Mouse (Mus musculus) heart, postnatal 0 days (tissue): ENCODE data around the gene Fam241b. TPM values are rescaled to one million over a fixed set of nuclear protein-coding genes. Genes with fewer than 3 reads are reported as not detected.

Experiments used
- ATAC-seq: fragments of 200-750 bp; cut with Nextera tagmentation; 2 replicates; pipeline ENCODE4 v1.8.0; 2017; ENCODE audit warnings: low read depth, moderate number of reproducible peaks, moderate library complexity; ENCODE audit not compliant: insufficient read depth
- DNase-seq: peaks from one replicate; pipeline ENCODE4 v3.0.0-alpha.2; 2016; ENCODE audit warnings: low spot score
- H3K27ac ChIP-seq: fragments of 300-500 bp; sonication (generic); 2 replicates; pipeline ENCODE4 v1.5.1; 2014; ENCODE audit warnings: low read depth, mild to moderate bottlenecking
- H3K27me3 ChIP-seq: fragments of 300-500 bp; sonication (generic); 2 replicates; pipeline ENCODE4 v1.6.1; 2014; ENCODE audit warnings: low read length, mixed read lengths; ENCODE audit not compliant: control insufficient read depth, insufficient read depth
- H3K36me3 ChIP-seq: fragments of 300-500 bp; sonication (generic); replicated peaks from 2 replicates; pipeline ENCODE4 v1.6.1; 2014; ENCODE audit warnings: low read length, mixed read lengths; ENCODE audit not compliant: control insufficient read depth, insufficient read depth
- H3K4me1 ChIP-seq: fragments of 300-500 bp; sonication (generic); 2 replicates; pipeline ENCODE4 v1.6.1; 2014; ENCODE audit warnings: antibody characterized with exemption; ENCODE audit not compliant: control insufficient read depth, insufficient read depth
- H3K4me2 ChIP-seq: fragments of 300-500 bp; sonication (generic); 2 replicates; pipeline ENCODE4 v1.6.1; 2014; ENCODE audit warnings: low read depth, mild to moderate bottlenecking, low read length, moderate library complexity
- H3K4me3 ChIP-seq: fragments of 300-500 bp; sonication (generic); 2 replicates; pipeline ENCODE4 v1.5.1; 2014; ENCODE audit warnings: low read depth, low read length
- H3K9ac ChIP-seq: fragments of 300-500 bp; sonication (generic); replicated peaks from 2 replicates; pipeline ENCODE4 v1.6.1; 2014; ENCODE audit warnings: low read depth, low read length, mixed read lengths
- H3K9me3 ChIP-seq: fragments of 300-500 bp; sonication (generic); replicated peaks from 2 replicates; pipeline ENCODE4 v1.6.1; 2016; ENCODE audit warnings: low read length; ENCODE audit not compliant: control insufficient read depth
- CTCF ChIP-seq: IDR thresholded peaks from 2 replicates; pipeline ENCODE4 v1.5.1; 2016; ENCODE audit warnings: antibody characterized with exemption, control low read depth, low read depth
- EP300 ChIP-seq: IDR thresholded peaks from 2 replicates; pipeline ENCODE4 v1.6.1; 2016; ENCODE audit warnings: antibody characterized with exemption, low read depth
- WGBS: fragments of 180-500 bp; shearing (Covaris S2); extraction: QIAGEN DNeasy Blood & Tissue Kit; methylation state at CpG from one replicate; pipeline ENCODE4 v1.1.7; 2014; 5-methylcytosine and 5-hydroxymethylcytosine counted together
- polyA plus RNA-seq: library from polyadenylated mRNA; unstranded; fragments of >200 nt; fragmentation: Nextera tagmentation; extraction: Ambion mirVana; gene quantifications from 2 replicates; pipeline ENCODE4 v1.2.1, GENCODE M21; 2015
- total RNA-seq: library from RNA; depleted of rRNA; stranded (reverse); fragments of >200 nt; gene quantifications from 2 replicates; pipeline ENCODE4 v1.2.3, GENCODE M21; 2014; ENCODE audit warnings: low replicate concordance

The Fam241b gene
- total and polyA plus RNA-seq, 2 experiments from 2014 or later: 2.3 TPM; not detected in 1

DNA sequence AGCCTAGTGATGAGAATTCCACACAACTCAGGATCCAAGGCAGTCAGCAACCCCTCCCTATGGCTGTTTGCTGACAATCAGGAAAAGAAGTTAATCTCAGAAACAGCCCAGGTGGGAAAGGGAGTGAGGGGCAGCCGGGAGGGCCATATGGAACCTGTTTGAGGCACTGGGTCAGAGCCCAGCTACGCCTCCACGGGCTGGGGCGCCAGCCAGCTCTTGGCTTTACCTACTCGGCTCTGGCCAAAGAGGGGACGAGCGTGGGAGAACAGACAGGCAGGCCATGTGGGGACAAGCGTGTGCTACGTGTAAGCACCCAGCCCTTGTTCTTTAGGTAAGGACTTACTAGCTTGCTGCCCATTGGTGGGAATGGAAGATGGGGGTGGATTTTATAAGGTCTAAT lies 75.2 kb downstream of the Fam241b start:
- Histone ChIP-seq H3K36me3 (no peaks in the 10 kb centered on the region), H3K27ac (no peak overlapping the region), H3K4me3 (no peak overlapping the region), H3K4me2 (no peak overlapping the region), H3K4me1 (no peaks in the 10 kb centered on the region), H3K27me3 (no peaks in the 10 kb centered on the region), H3K9me3 (no peaks in the 10 kb centered on the region), H3K9ac (no peak overlapping the region)
- DNase-seq: no peak
- WGBS: 66% methylated on average over 9 of the region's 9 CpGs
- TF ChIP-seq EP300: no peak
- no peak for TF ChIP-seq CTCF
- no peak for ATAC-seq

GRCm38 (mm10) chr10:62066213-62066612 lies 77.5 kb downstream of the Fam241b start:
- ATAC-seq (no peak), DNase-seq (peak; percentile 11)
- Histone ChIP-seq H3K27ac (no peak overlapping the region), H3K9me3 (no peaks in the 10 kb centered on the region), H3K9ac (no peak overlapping the region), H3K4me3 (no peak overlapping the region), H3K4me1 (no peaks in the 10 kb centered on the region), H3K4me2 (no peak overlapping the region), H3K27me3 (no peaks in the 10 kb centered on the region), H3K36me3 (no peaks in the 10 kb centered on the region)
- TF ChIP-seq EP300 (no peak), CTCF (no peak)
- 43% methylated on average over 7 of the region's 7 CpGs for WGBS

DNA sequence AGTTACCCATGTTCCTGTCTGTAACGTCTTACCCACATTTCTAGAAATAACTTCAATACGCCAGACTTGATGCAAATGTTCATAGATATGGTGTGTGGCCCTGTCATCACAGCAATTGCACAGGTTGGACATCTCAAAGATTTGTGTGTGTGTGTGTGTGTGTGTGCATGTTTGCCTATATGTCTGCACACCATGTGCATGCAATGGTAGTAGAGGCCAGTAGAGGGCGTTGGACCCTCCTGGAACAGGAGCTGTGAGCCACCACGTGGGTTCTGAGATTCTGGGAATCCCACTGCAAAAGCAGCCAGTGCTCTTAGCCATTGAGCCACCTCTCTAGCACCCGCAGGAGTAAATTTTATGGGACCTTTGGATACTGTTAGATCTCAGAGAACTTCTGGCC lies 80.9 kb downstream of the Fam241b start:
- no peak overlapping the region for H3K9ac ChIP-seq
- no peak for ATAC-seq
- no peaks in the 10 kb centered on the region for H3K4me1 ChIP-seq
- DNase-seq: no peak
- no peaks in the 10 kb centered on the region for H3K36me3 ChIP-seq
- H3K9me3 ChIP-seq: no peaks in the 10 kb centered on the region
- no peak overlapping the region for H3K27ac ChIP-seq
- no peaks in the 10 kb centered on the region for H3K27me3 ChIP-seq
- H3K4me2 ChIP-seq: no peak overlapping the region
- TF ChIP-seq CTCF: no peak
- no peak for TF ChIP-seq EP300
- no peak overlapping the region for H3K4me3 ChIP-seq
- WGBS: 55% methylated on average over 5 of the region's 5 CpGs

- Histone ChIP-seq H3K4me3 (no peak overlapping the region), H3K27ac (no peak overlapping the region), H3K4me2 (no peak overlapping the region), H3K9me3 (no peaks in the 10 kb centered on the region), H3K27me3 (no peaks in the 10 kb centered on the region), H3K9ac (no peak overlapping the region), H3K4me1 (no peaks in the 10 kb centered on the region), H3K36me3 (no peaks in the 10 kb centered on the region)
- no peak for ATAC-seq
- no peak for DNase-seq
- TF ChIP-seq EP300 (no peak), CTCF (no peak)
- 58% methylated on average over 14 of the region's 14 CpGs for WGBS
These were observed 82.6 kb downstream of the Fam241b start for GRCm38 (mm10) chr10:62060969-62061678.

DNA sequence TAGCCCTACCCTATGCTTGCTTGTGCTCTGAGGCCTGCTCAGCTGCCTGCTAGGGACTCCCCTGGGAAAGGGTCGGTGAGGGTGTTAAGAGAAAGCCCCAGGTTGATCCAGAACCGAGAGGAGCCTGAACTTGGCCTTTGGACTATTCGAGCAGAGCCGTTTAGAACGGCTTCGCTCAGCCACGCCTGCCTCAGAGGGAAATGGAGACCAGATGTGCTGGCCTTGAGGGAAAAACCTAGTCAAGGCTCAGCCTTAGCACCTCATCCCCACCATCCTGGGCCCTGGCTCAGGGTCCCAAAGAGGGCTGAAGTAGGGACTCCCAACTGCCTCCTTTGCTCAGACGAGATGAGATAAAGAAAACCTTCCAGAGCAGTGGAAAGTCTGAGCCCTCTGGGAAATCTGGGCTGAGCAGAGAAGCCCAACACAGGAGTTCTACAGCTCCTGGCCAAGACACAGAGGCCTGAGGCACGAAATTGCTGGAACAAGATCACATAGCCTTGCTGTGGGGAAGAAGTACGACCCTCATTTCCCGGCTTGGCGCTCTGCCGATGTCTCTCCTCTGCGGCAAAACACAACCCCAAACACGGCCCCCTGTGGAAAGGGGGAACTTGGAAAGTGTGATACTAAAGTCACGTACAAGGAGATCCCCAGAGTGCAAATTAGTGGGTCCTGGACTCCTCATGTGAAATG lies 83.4 kb downstream of the Fam241b start:
- Histone ChIP-seq H3K27me3 (no peaks in the 10 kb centered on the region), H3K4me3 (no peak overlapping the region), H3K36me3 (no peaks in the 10 kb centered on the region), H3K9me3 (no peaks in the 10 kb centered on the region), H3K27ac (no peak overlapping the region), H3K9ac (no peak overlapping the region), H3K4me1 (no peaks in the 10 kb centered on the region), H3K4me2 (no peak overlapping the region)
- TF ChIP-seq EP300: no peak
- TF ChIP-seq CTCF: no peak
- ATAC-seq (no peak), DNase-seq (no peak)
- 57% methylated on average over 16 of the region's 16 CpGs for WGBS
